Mouse (Mus musculus): ENCODE data around the gene Zyg11b.

Zyg11b gene

DNA sequence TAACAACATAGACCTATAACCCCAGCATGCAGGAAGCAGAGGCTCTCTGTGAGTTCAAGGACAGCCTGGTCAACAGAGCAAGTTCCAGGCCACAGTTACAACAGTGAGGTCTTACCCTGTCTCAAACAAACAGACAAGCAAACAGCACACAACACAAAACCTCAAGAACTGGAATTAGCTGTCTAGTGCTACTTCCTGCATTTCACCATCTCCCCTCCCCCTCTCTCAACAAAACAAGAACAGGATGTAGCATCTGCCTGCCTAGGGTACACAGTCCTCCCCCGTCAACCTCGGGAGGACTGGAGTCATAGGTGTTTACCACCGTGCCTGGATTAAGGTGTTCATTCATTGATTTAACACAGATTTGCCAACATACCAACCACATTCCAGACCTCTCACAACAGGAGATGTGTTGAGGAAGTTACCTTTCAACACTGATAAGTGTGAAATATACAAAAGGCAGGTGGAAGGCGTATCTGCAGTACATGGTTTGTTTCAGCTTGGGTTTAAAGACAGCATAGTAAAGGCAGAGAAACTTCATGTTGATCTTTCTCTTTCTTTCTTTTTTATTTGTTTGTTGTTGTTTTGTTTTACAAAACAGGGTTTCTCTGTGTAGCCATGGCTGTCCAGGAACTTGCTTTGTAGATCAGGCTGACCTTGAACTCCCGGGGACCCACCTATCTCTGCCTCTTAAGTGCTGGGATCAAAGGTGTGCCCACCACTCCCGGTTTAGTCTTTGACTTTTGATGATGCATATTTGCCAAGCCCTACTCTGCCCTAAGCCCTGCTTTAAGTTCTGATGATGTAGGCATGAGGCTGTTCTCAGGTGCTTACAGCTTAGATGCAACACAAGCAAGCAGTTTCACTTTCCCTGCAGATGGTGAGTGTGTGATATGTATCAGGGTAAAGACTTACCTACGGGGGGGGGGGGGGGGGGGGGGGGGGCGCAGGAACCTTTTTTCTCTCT lies 18.0 kb upstream of the Zyg11b start:
- DNase-seq (ENCODE audit: low spot score in 2 of 2), result peak; percentile 82 to 84

GRCm38 (mm10) chr4:108317656-108318605 lies 17.0 kb upstream of the Zyg11b start:
- DNase-seq (ENCODE audit: low spot score in 2 of 2), result no peak

DNA sequence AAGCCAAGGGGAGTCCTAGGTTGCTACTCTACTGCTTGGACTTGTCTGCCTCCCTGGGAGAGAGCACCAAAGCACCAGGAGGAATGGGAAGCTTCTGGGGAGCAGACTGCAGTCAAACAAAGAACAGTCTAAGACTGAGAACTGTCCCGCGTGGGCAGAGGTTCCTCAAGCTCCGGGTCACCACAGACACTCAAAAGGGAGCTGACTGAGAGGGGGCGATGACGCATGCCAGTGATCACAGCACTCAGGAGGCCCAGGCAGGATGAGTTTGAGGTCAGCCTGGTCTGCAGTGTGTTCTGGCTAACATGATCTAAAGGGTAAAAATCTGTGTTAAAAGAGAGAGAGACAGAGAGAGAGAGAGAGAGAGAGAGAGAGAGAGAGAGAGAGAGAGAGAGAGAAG lies 13.1 kb upstream of the Zyg11b start:
- peak; percentile 32 to 40 for DNase-seq (ENCODE audit: low spot score in 2 of 2)

GRCm38 (mm10) chr4:108310706-108311105 lies 9.8 kb upstream of the Zyg11b start:
- peak; percentile 73 to 76 for DNase-seq (ENCODE audit: low spot score in 2 of 2)

DNA sequence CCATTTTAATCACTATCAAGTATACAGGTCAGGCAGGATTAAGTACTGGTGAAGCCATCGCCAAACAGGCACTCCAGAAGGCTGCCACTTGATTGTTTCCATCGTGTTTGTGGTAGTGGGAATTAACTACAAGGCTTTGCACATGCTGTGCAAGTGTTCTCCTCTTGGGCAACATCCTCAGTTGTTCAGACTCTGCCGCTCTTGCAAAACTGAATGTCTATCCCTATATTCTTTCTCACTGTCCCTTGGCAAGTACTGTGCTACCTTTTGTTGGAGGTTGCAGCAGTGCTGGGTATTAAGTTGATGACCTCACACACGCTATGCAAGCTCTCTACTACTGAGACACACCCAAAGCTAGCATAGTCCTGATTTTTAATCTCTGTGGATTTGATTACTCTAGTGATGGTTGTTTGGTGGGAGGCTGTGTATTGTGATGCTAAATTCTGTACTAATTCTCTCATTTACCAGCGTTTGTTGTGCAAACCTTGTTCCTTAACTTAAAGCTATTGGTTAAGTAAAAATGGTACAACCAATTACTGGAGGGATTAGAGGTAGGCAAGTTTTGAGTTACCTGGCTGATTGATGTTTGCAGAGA lies 1.5 kb upstream of the Zyg11b start:
- no peak for DNase-seq (ENCODE audit: low spot score in 2 of 2)

DNA sequence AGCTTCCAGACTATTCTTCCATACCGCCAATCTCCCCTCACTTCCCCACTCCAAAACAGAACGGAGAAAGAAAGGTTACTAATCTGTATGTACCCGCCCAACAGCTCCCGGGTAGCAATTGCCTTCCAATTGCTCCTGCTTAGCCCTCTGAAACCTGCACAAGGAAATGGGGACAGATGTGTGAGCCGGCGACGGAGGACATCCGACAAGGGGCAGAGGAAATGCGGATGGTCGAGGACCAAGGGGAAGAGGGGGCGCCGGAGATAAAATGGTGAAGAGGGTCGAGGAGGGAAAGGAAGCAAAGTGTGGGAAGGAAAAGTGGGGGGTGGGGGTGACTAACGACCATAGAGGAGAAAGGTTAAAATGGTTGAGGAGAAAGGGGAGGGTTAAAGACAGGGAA lies 630 bp downstream of the Zyg11b start:
- peak in 1 of 2 experiments; percentile 6 for DNase-seq (ENCODE audit: low spot score in 2 of 2)

GRCm38 (mm10) chr4:108276973-108277372 lies 23.9 kb downstream of the Zyg11b start:
- no peak for DNase-seq (ENCODE audit: low spot score in 2 of 2)

DNA sequence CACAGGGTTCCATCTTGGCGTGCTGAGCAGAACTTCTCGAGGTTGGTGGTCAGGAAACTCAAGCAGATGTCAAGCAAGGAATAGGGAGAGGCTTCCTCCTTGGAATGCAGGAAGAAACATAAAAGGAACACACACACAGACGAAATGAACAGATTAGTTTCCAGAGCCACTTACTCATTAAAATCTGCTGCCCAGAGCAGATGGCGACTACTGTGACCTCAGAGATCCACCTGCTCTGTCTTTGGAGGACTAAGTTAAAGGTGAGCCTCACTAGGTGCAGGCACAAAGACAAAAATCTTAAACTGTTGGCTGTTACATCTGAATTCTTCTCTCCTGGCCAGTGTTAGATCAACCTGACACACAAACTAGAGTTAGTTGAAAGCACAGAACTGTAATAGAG lies 28.6 kb downstream of the Zyg11b start:
- no peak for DNase-seq (ENCODE audit: low spot score in 2 of 2)

DNA sequence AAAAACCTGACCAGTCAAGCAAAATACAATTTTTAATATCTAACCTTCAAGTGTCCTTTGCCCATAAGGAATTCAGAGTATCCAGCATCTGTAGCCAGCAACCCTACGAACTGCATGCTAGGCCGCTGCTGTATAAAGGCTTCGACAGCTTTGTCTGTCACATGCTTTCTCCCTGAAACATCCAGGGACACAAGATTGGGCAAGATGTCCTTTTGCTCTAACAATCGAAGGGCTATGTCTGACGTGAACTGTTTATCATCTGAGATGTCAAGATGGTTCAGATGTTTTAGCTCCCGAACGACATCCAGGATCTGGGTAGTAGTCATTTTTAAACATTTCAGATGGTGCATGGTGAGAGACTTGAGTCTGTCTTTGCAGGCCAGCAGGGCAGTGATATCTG lies 35.1 kb downstream of the Zyg11b start:
- no peak for DNase-seq (ENCODE audit: low spot score in 2 of 2)

GRCm38 (mm10) chr4:108253317-108253716 lies 47.6 kb downstream of the Zyg11b start:
- no peak for DNase-seq (ENCODE audit: low spot score in 2 of 2)

- DNase-seq (ENCODE audit: low spot score in 2 of 2), result no peak
Measured at GRCm38 (mm10) chr4:108250501-108250900, 50.4 kb downstream of the Zyg11b start.

GRCm38 (mm10) chr4:108249314-108249713 lies 51.6 kb downstream of the Zyg11b start:
- DNase-seq (ENCODE audit: low spot score in 2 of 2), result no peak

- no peak for DNase-seq (ENCODE audit: low spot score in 2 of 2)
Measured at GRCm38 (mm10) chr4:108233654-108234053, 67.2 kb downstream of the Zyg11b start.

DNA sequence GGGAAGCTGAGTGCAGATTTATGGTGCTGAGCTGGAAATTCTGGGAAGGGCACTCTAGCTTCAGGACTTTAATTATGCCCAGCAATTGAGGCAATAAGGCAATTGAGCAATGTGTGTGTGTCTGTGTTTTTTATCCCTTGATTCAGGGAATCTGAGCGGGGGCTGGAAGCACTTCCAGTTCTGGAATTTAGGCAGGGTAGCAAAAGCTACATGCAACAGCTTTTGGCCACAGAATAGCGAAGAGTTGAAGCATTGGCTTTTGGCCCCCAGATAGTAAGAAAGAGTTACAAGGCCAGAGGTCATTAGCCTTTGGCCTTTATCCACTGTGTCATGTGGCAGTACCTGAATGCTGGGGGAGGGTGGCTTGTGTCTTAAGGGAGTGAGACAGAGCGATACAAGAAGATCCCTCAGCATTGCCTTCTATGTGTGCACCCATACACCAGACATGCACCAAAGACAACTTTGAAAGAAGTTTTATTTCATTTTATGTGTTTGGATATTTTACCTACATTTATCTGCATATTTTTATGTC lies 75.5 kb downstream of the Zyg11b start:
- DNase-seq (ENCODE audit: low spot score in 2 of 2), result no peak

DNA sequence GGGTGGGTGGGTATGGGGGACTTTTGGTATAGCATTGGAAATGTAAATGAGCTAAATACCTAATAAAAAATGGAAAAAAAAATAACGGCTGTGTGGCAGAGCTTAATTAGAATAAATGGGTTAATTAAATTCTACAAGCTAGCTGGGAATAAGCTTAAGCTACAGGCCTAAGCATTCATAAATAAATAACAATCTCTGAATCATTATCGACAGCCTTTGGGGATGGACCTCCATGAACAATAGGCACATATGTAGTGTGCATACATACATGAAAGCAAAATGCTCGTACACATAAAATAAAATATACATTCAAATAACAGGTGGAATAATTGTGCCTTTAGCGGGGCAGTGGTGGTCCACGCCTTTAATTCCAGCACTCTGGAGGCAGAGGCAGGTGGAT lies 78.4 kb downstream of the Zyg11b start:
- DNase-seq (ENCODE audit: low spot score in 2 of 2), result no peak

- DNase-seq (ENCODE audit: low spot score in 2 of 2), result no peak
Measured at GRCm38 (mm10) chr4:108219019-108219418, 81.9 kb downstream of the Zyg11b start.

DNA sequence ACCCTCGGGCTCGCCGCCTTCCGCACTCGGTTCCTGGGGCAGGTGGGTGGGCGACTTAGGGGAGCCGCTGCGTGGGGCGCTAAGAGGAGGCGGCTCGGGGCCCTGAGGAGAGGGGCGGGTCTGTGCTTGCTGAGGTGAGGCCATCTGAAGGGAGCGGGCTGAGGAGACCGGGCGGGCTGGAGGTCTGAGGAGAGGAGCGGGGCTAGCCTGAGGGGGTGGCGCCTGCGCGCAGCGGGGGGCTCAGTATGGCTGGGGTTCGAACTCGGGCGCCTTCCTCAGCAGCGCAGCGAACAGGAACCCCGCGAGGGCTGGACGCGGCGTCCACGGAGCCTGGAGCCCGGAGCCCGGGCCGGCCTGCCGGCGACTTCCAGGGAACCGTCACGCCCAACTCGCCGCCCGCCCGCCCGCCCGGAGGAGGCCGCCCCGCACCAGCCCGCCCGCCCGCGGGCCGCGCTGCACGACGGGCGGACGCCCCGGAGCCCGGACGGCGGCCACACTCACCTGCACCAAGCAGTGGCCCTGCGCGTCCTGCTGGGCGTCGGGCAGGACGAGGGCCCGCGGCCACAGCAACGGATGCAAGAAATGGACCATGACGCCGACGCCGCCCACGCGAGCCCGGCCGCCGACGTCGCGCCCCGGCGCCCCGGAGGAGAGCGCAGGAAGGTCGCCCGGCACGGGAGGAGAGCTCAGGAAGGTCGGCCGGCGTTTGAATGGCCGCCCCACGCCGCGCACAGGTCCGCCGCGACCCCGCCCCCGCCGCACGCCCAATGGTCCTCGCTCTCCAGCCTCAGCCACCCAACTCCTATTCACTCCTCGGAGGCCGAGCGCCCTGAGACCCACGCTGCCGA lies 83.3 kb downstream of the Zyg11b start, which contains the start of gene Zyg11a:
TSS of gene Zyg11a (minus strand) at position 717 of the 848 bp plus-strand sequence.
- peak; percentile 3 to 9 for DNase-seq (ENCODE audit: low spot score in 2 of 2)

DNA sequence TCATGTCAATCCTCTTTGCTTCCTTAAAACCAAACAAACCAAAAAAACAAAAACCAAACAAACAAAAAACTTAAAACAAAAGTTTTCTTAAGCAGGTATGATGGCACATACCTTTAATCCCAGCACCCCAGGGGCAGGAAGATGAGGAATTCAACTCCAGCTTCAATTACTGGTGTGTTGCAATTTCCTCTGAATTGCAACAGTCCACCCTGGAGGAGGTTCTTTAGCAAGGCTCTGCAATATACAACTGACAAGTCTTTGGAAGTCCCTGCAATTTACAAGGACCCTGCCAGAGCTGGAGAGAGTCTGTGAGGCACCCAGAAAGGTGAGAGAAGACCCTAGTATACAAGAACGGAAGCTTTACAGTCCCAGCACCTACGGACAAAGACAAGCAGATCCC lies 87.9 kb downstream of the Zyg11b start:
- DNase-seq (ENCODE audit: low spot score in 2 of 2), result no peak

DNA sequence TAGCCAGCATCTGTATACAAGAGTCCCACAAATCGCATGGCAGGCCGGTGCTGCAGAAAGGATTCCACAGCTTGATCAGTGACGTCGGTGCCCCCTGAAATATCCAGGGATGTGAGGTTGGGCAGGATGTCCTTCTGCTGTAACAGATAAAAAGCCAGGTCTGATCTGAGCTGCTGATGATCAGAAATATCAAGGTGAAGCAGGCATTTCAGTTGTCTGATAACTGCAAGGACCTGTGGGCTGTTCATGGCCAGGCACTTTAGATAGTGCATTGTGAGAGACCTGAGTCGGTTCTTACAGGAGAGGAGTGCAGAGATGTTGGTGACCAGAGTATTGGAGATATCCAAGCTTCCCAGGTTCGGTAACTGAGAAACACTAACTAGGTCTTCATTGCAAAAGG lies 96.3 kb downstream of the Zyg11b start:
- no peak for DNase-seq (ENCODE audit: low spot score in 2 of 2)

GRCm38 (mm10) chr4:108199236-108199635 lies 101.7 kb downstream of the Zyg11b start:
- no peak for DNase-seq (ENCODE audit: low spot score in 2 of 2)

Measured in spleen, postnatal 36 days (tissue).